Mouse (Mus musculus) intestine, postnatal 0 days (tissue): ENCODE measurements around the gene Prph. TPM values are rescaled to one million over a fixed set of nuclear protein-coding genes. Genes with fewer than 3 reads are reported as not detected.

Experiments used
- ATAC-seq: fragments of 200-750 bp; cut with Nextera tagmentation; 2 replicates; pipeline ENCODE4 v1.8.0; 2017; ENCODE audit warnings: mild to moderate bottlenecking, moderate TSS enrichment, moderate library complexity
- H3K27ac ChIP-seq: fragments of 300-500 bp; sonication (generic); 2 replicates; pipeline ENCODE4 v1.5.1; 2014; ENCODE audit warnings: mild to moderate bottlenecking, low read depth, low read length, moderate library complexity
- H3K27me3 ChIP-seq: fragments of 300-500 bp; sonication (generic); replicated peaks from 2 replicates; pipeline ENCODE4 v1.6.1; 2014; ENCODE audit warnings: low read length, mixed read lengths; ENCODE audit not compliant: control insufficient read depth, insufficient read depth
- H3K36me3 ChIP-seq: fragments of 300-500 bp; sonication (generic); 2 replicates; pipeline ENCODE4 v1.6.1; 2014; ENCODE audit warnings: mild to moderate bottlenecking, moderate library complexity; ENCODE audit not compliant: control insufficient read depth, insufficient read depth
- H3K4me1 ChIP-seq: fragments of 300-500 bp; sonication (generic); replicated peaks from 2 replicates; pipeline ENCODE4 v1.6.1; 2014; ENCODE audit warnings: antibody characterized with exemption, low read length, mixed read lengths; ENCODE audit not compliant: control insufficient read depth, insufficient read depth
- H3K4me2 ChIP-seq: fragments of 300-500 bp; sonication (generic); replicated peaks from 2 replicates; pipeline ENCODE4 v1.6.1; 2014; ENCODE audit warnings: low read depth, mild to moderate bottlenecking, moderate library complexity
- H3K4me3 ChIP-seq: fragments of 300-500 bp; sonication (generic); 2 replicates; pipeline ENCODE4 v1.5.1; 2014; ENCODE audit warnings: low read depth, low read length
- H3K9ac ChIP-seq: fragments of 300-500 bp; sonication (generic); 2 replicates; pipeline ENCODE4 v1.6.1; 2014; ENCODE audit warnings: mild to moderate bottlenecking, low read depth, low read length
- H3K9me3 ChIP-seq: fragments of 300-500 bp; sonication (generic); 2 replicates; pipeline ENCODE4 v1.6.1; 2016; ENCODE audit warnings: mixed run types; ENCODE audit not compliant: control insufficient read depth
- CTCF ChIP-seq: sonication (generic); IDR thresholded peaks from 2 replicates; pipeline ENCODE4 v1.5.1; 2016; ENCODE audit warnings: low read depth, mild to moderate bottlenecking, control low read depth, antibody characterized with exemption, moderate library complexity
- WGBS: fragments of 180-500 bp; shearing (Covaris S2); extraction: QIAGEN DNeasy Blood & Tissue Kit; methylation state at CpG from one replicate; pipeline ENCODE4 v1.1.7; 2014; 5-methylcytosine and 5-hydroxymethylcytosine counted together
- polyA plus RNA-seq: library from polyadenylated mRNA; unstranded; fragments of >200 nt; fragmentation: Nextera tagmentation; extraction: Ambion mirVana; gene quantifications from 2 replicates; pipeline ENCODE4 v1.2.1, GENCODE M21; 2015

The Prph gene
- polyA plus RNA-seq, 1 experiment from 2014 or later, result 29.8 TPM

DNA sequence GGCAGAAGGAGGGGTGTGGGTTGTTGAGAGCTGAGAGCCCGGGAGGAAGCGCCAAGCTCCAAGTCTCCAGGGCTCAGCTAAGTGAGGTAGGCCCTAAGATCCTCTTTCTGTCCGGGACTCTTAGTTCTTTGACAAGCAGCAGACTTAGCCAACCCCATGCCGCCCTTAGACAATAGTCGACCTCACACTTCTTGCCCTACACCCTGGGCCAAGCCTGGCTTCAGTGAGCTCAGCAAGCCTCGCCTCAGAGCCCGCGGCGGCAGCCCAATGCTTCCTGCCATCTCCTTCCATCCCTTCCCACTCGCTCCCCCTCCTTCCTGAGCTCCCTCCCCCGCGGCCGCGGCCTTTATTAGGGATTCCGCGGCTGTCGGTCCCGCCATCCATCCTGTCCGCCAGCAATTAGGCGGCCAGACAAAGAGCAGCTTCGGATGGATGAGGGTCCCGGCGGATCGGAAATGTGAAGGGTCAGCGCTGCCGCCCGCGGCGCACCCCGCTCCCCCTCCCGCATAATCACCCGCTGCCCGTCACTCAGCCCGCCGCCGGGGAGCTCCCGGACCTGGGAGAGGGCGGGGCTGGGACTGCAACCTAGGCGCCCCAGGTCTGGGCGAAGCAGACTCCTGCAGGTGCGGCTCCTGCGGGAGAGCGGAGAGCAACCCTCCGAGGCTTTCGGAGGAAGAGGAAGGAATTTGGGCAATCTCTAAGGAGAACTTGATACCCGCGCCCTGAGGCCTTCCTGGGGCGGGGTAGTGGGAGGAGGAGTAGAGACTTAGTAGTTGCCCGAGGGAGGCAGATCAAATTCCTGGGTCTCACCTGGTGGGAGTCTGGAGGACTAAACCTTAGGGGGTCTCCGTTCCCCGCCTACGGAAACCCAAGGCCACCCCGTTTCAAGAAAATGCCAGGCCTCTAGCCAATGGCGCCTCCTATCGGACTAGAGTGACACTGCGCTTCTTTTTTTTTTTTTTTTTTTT lies 38.6 kb downstream of the Prph start:
- Histone ChIP-seq H3K9me3 (no peaks in the 10 kb centered on the region), H3K9ac (0 out of 2 replicates have a peak overlapping the region, but pooled peaks have one; percentile 23), H3K27ac (no peak overlapping the region), H3K36me3 (no peaks in the 10 kb centered on the region), H3K27me3 (peaks cover 83% of the 10 kb centered on the region), H3K4me2 (peak overlapping the region; percentile 77), H3K4me1 (peaks cover 11% of the 10 kb centered on the region; the same call in 1 of the 2 replicates), H3K4me3 (peak overlapping the region; percentile 46)
- 4% methylated on average over 56 of the region's 56 CpGs for WGBS
- peak; percentile 64 for TF ChIP-seq CTCF
- ATAC-seq, result no peak; the same call in 1 of the 2 replicates

DNA sequence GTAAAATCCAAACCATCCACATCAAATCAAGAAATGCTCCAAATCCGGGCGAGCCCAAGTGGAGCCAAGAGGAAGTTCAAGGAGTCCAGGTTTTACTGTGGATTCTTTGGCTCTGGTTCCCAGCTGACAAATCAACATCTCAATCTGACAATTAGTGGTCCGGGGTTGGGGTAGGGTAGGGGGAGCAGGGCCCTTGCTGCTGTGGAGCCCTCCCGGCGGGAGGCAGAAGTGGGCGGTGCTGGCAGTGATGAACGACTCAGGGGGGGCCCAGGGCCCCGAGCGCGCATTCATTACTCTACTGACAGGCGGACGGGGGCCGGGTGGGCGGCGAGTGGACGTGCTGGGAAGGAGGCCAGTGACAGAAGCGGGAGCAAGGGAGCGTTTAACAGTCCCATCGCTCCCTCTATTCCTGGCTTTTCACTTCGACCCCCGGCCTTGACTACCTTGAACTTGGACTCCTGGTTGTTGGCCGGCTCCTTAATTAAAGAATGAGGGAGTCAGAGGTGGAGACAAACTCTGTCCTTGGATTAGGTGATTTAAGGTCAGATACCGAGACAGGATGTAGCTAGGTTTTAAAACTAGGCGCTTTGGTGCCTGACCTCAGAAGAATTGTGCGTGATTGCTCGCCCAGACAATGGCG lies 39.8 kb downstream of the Prph start:
- Histone ChIP-seq H3K9me3 (no peaks in the 10 kb centered on the region), H3K4me2 (no peak overlapping the region), H3K9ac (no peak overlapping the region), H3K4me1 (peaks cover 11% of the 10 kb centered on the region; the same call in 1 of the 2 replicates), H3K4me3 (no peak overlapping the region), H3K27me3 (peaks cover 77% of the 10 kb centered on the region), H3K27ac (no peak overlapping the region), H3K36me3 (no peaks in the 10 kb centered on the region)
- WGBS, result 5% methylated on average over 27 of the region's 27 CpGs
- no peak for ATAC-seq
- TF ChIP-seq CTCF, result no peak

DNA sequence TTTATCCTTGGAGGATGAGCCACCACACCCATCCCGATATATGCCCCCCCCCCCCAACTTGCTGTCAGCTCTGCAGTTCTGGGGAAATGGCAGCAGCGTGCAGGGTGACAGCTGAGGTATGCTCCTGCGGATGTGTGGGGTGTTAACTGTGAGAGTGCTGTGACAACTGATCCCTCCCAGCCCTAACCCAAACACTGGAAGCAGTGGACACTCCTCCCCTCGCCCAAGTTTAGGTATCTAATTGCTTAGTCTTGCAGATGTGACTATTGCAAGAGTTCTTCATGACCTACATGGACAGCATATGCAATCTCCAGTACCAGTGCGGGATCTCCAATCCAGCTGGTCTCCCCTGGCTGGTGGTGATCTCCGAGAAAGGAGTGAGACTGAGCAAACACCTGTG lies 40.4 kb downstream of the Prph start:
- Histone ChIP-seq H3K9me3 (no peaks in the 10 kb centered on the region), H3K27me3 (peaks cover 76% of the 10 kb centered on the region), H3K27ac (no peak overlapping the region), H3K36me3 (no peaks in the 10 kb centered on the region), H3K4me1 (peaks cover 11% of the 10 kb centered on the region; the same call in 1 of the 2 replicates), H3K9ac (no peak overlapping the region), H3K4me2 (no peak overlapping the region), H3K4me3 (no peak overlapping the region)
- ATAC-seq, result no peak
- WGBS, result 21% methylated on average over 6 of the region's 6 CpGs
- TF ChIP-seq CTCF, result no peak

DNA sequence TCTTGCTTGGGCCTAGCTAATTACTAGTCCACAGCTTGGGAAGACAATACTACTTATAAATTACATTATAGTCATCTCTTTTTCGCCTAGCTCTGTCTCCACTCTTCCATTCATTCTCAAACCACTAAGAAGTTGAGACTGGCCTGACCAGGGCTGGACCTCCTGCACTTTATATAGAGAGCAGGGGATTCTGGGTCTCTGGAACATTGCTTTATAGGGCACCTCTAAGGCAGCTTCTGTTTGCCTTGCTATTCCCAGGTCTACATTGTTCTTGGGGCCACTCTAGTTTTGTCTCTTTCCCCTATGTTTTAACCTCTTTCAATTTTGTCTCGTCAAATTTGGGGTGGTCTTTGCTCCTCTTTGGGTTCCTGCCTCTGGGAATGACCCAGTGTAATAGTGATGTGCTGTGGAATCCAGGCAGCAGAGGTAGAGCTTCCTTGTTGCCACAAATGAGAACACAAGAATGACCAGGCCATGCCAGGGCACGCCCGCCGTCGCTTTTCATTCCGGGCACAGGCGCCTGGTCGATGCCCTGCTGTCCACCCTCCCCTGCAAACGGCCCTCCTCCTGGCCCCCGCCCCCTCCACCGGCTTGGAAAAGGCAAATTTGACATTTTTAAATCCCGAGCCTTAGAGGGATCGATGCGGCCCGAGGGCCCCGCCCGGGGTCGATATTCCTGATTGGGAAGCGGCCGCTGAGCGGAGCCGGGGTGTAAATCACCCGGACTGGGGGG lies 41.3 kb downstream of the Prph start:
- H3K36me3 ChIP-seq, result no peaks in the 10 kb centered on the region
- peak overlapping the region; percentile 70 for H3K4me2 ChIP-seq
- TF ChIP-seq CTCF, result no peak
- peak overlapping the region; percentile 41 for H3K4me3 ChIP-seq
- WGBS, result 10% methylated on average over 24 of the region's 24 CpGs
- H3K27me3 ChIP-seq, result peaks cover 69% of the 10 kb centered on the region
- H3K27ac ChIP-seq, result no peak overlapping the region
- H3K4me1 ChIP-seq, result peaks cover 11% of the 10 kb centered on the region; the same call in 1 of the 2 replicates
- ATAC-seq, result no peak
- no peak overlapping the region for H3K9ac ChIP-seq
- H3K9me3 ChIP-seq, result no peaks in the 10 kb centered on the region

DNA sequence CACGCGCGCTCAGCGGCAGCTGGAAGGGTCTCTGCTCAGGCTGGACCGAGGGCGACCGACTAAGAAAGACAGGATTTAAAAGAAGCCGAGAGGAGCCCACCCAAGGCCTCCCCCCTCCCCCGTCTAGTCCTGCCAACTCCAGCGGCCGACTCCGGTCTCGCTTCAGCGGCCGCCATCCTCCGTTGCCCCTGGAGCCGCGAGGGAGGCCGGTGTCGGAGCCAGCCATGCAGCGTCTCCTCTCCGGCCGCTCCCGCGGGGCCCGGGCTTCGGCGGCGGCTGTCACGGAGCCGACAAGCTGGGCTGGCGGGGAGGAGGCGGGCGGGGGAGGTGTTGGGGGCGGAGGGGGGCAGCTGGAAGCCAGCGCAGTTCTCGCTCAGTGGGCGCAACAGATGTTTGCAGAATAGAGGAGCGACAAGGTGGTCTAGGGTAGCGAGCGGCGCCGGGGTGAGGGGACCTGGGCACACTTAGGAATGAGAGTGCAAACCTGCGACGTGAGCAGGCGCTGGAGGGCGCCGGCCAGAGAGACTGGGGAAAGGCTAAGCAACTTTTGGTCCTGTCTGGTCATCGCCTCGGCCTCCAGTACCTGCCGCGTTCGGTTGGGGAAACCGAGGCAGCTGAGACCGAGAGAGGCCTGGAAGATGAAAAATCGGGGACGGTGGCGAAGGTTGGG lies 42.0 kb downstream of the Prph start:
- Histone ChIP-seq H3K27me3 (peaks cover 65% of the 10 kb centered on the region), H3K27ac (no peak overlapping the region), H3K9ac (no peak overlapping the region; the same call in 1 of the 2 replicates), H3K36me3 (no peaks in the 10 kb centered on the region), H3K9me3 (no peaks in the 10 kb centered on the region), H3K4me2 (peak overlapping the region; percentile 70), H3K4me3 (peak overlapping the region; percentile 41), H3K4me1 (peaks cover 11% of the 10 kb centered on the region; the same call in 1 of the 2 replicates)
- under 1% methylated on average over 56 of the region's 58 CpGs for WGBS
- TF ChIP-seq CTCF, result no peak
- no peak for ATAC-seq
